Mouse (Mus musculus) hindbrain, embryonic 14.5 days (tissue): ENCODE data around the gene Pdgfa. TPM values are rescaled to one million over a fixed set of nuclear protein-coding genes. Genes with fewer than 3 reads are reported as not detected.

Source experiments
- ATAC-seq: fragments of 200-750 bp; cut with Nextera tagmentation; 2 replicates; pipeline ENCODE4 v1.8.0; 2017; ENCODE audit warnings: moderate number of reproducible peaks, mild to moderate bottlenecking, moderate TSS enrichment, moderate library complexity; ENCODE audit not compliant: low FRiP score
- DNase-seq: peaks from one replicate; pipeline ENCODE4 v3.0.0-alpha.2; 2015; ENCODE audit warnings: low spot score
- H3K27ac ChIP-seq: fragments of 300-500 bp; sonication (generic); 2 replicates; pipeline ENCODE4 v1.5.1; 2014; ENCODE audit warnings: mild to moderate bottlenecking, moderate library complexity
- H3K27me3 ChIP-seq: fragments of 300-500 bp; sonication (generic); 2 replicates; pipeline ENCODE4 v1.6.1; 2014; ENCODE audit warnings: mild to moderate bottlenecking, low read length, mixed read lengths; ENCODE audit not compliant: control insufficient read depth, insufficient read depth
- H3K36me3 ChIP-seq: fragments of 300-500 bp; sonication (generic); replicated peaks from 2 replicates; pipeline ENCODE4 v1.6.1; 2014; ENCODE audit not compliant: control insufficient read depth, insufficient read depth
- H3K4me1 ChIP-seq: fragments of 300-500 bp; sonication (generic); replicated peaks from 2 replicates; pipeline ENCODE4 v1.6.1; 2014; ENCODE audit warnings: antibody characterized with exemption, low read length, mixed read lengths; ENCODE audit not compliant: control insufficient read depth, insufficient read depth
- H3K4me2 ChIP-seq: fragments of 300-500 bp; sonication (generic); replicated peaks from 2 replicates; pipeline ENCODE4 v1.6.1; 2014; ENCODE audit warnings: mild to moderate bottlenecking, moderate library complexity
- H3K4me3 ChIP-seq: fragments of 300-500 bp; sonication (generic); replicated peaks from 2 replicates; pipeline ENCODE4 v1.5.1; 2014; ENCODE audit warnings: mild to moderate bottlenecking, low read length
- H3K9ac ChIP-seq: fragments of 300-500 bp; sonication (generic); 2 replicates; pipeline ENCODE4 v1.6.1; 2014
- H3K9me3 ChIP-seq: fragments of 300-500 bp; sonication (generic); 2 replicates; pipeline ENCODE4 v1.6.1; 2016; ENCODE audit warnings: low read length; ENCODE audit not compliant: control insufficient read depth
- WGBS: fragments of 180-500 bp; shearing (Covaris S2); extraction: QIAGEN DNeasy Blood & Tissue Kit; methylation state at CpG from one replicate; pipeline ENCODE4 v1.1.7; 2014; 5-methylcytosine and 5-hydroxymethylcytosine counted together
- polyA plus RNA-seq: library from polyadenylated mRNA; unstranded; fragments of >200 nt; fragmentation: Nextera tagmentation; extraction: Ambion mirVana; gene quantifications from 2 replicates; pipeline ENCODE4 v1.2.1, GENCODE M21; 2014

Gene Pdgfa
- polyA plus RNA-seq, 1 experiment from 2014 or later: 24.7 TPM

DNA sequence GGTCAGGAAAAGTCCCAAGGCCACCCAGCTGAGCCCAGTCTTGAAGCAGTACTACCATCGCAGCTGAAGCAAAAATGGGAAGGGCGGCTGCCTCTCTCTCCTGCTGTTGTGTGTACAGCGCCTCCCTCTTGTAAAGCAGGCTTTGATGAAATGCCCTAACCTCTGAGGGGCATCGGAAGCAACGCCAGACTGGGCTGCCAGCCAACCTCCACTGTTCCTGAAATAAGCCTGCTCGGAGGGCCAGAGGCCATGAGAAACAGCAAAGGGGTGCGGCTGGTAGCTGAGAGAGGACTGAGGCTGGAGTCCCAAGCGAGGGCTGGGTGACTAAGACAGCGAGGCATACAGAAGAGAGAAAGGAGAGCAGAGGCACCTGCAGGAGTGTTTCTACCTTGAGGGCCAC is 8.4 kb downstream of the Pdgfa start:
- H3K27ac ChIP-seq: no peak overlapping the region
- no peak overlapping the region for H3K9ac ChIP-seq
- H3K4me1 ChIP-seq: peaks cover 21% of the 10 kb centered on the region
- peaks cover 19% of the 10 kb centered on the region; the same call in 1 of the 2 replicates for H3K36me3 ChIP-seq
- DNase-seq: no peak
- no peak overlapping the region for H3K4me2 ChIP-seq
- H3K9me3 ChIP-seq: no peaks in the 10 kb centered on the region
- ATAC-seq: no peak
- WGBS: 30% methylated on average over 9 of the region's 9 CpGs
- H3K27me3 ChIP-seq: peaks cover 33% of the 10 kb centered on the region
- no peak overlapping the region for H3K4me3 ChIP-seq

DNA sequence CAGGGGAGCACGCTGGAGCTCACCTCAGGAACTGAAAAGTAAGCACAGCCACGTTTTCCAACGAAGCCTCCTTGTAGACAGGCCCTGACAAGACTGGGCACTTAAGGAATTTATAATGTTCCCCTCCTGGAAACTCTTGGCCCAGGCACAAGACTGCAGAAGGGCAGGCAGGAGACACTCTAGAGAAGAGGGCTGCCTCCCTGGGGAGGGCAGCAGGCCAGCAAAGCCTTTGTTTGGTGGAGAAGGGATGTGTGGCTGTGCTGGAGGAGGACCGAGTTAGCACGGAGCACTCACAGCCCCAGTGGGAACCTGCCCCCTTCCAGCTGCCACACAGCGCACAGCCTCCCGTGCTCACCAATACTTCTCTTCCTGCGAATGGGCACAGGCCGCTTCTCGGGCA is 9.2 kb downstream of the Pdgfa start:
- Histone ChIP-seq H3K4me3 (no peak overlapping the region), H3K36me3 (peaks cover 19% of the 10 kb centered on the region; the same call in 1 of the 2 replicates), H3K4me1 (peaks cover 13% of the 10 kb centered on the region), H3K9ac (no peak overlapping the region), H3K27ac (no peak overlapping the region), H3K4me2 (no peak overlapping the region), H3K27me3 (peaks cover 26% of the 10 kb centered on the region), H3K9me3 (no peaks in the 10 kb centered on the region)
- ATAC-seq (no peak), DNase-seq (no peak)
- WGBS: 51% methylated on average over 10 of the region's 10 CpGs

DNA sequence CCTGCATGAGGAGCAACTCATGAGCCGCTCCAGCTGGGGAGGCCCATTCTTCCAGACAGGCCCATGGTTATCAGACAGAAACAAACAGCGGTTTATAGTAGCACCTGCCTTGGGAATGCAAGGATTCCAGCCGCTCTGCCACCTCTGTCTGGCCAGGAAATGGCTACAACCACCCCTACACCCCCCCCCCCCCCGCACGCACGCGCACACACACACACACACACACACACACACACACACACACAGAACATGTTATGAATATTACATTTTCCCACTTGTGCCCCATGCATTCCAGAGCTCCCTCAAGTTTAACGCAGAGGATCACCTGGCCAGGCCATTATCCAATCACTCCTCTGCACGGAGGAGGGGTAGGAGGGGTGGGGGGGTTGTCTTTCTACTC is 15.2 kb downstream of the Pdgfa start:
- DNase-seq (no peak), ATAC-seq (no peak)
- no peak overlapping the region for H3K9ac ChIP-seq
- H3K4me2 ChIP-seq: no peak overlapping the region
- H3K27ac ChIP-seq: no peak overlapping the region
- H3K4me1 ChIP-seq: no peaks in the 10 kb centered on the region
- no peaks in the 10 kb centered on the region for H3K9me3 ChIP-seq
- H3K36me3 ChIP-seq: peaks cover 21% of the 10 kb centered on the region; the same call in 1 of the 2 replicates
- no peaks in the 10 kb centered on the region for H3K27me3 ChIP-seq
- no peak overlapping the region for H3K4me3 ChIP-seq
- 84% methylated on average over 6 of the region's 9 CpGs for WGBS

DNA sequence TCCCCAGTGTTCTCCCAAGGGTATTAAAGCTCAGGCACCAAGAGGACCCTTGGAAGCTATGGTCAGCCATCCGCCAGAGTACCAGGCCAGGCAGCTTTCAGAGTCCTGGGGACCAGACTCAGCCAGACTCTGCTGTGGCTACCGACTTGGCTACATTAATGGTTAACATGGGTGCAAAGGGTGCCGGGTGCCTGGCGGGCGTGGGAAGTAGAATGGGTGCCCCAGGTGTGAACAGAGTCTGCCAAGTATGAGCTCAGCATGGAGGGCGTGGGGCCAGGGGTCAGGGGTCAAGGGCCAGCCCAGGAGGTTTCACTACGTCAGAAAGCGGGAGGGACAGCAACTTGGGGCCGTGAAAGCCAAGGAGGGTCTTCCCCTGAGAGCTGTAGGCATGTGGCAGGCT is 16.6 kb downstream of the Pdgfa start:
- ATAC-seq: no peak
- H3K27ac ChIP-seq: no peak overlapping the region
- no peak for DNase-seq
- WGBS: 87% methylated on average over 9 of the region's 9 CpGs
- H3K4me3 ChIP-seq: no peak overlapping the region
- no peak overlapping the region for H3K9ac ChIP-seq
- no peaks in the 10 kb centered on the region for H3K4me1 ChIP-seq
- H3K27me3 ChIP-seq: no peaks in the 10 kb centered on the region
- no peaks in the 10 kb centered on the region for H3K9me3 ChIP-seq
- H3K36me3 ChIP-seq: peaks cover 14% of the 10 kb centered on the region; the same call in 1 of the 2 replicates
- H3K4me2 ChIP-seq: no peak overlapping the region

DNA sequence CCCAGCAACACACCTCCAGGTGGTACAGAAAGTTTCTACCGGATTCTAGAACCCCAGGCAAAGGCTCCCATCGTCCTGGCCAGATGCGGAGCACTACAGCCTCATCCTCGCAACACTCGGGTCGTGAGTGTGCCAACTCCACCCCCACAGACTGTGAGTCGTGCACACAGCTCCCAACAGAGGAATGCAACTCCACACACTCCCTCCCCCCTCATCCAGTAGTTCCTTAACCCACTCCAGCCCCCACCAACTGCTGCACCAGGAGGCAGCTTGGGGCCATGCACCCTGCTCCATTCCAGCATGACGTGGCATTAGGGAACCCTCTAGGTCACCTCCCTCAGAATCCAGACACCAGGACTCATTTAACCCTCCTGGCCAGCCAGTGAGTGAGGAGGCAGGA is 17.3 kb downstream of the Pdgfa start:
- H3K36me3 ChIP-seq: peaks cover 12% of the 10 kb centered on the region; the same call in 1 of the 2 replicates
- H3K4me2 ChIP-seq: no peak overlapping the region
- H3K9ac ChIP-seq: no peak overlapping the region
- no peak for ATAC-seq
- no peak for DNase-seq
- H3K9me3 ChIP-seq: no peaks in the 10 kb centered on the region
- no peaks in the 10 kb centered on the region for H3K27me3 ChIP-seq
- no peak overlapping the region for H3K27ac ChIP-seq
- no peaks in the 10 kb centered on the region for H3K4me1 ChIP-seq
- WGBS: 86% methylated on average over 8 of the region's 8 CpGs
- no peak overlapping the region for H3K4me3 ChIP-seq

DNA sequence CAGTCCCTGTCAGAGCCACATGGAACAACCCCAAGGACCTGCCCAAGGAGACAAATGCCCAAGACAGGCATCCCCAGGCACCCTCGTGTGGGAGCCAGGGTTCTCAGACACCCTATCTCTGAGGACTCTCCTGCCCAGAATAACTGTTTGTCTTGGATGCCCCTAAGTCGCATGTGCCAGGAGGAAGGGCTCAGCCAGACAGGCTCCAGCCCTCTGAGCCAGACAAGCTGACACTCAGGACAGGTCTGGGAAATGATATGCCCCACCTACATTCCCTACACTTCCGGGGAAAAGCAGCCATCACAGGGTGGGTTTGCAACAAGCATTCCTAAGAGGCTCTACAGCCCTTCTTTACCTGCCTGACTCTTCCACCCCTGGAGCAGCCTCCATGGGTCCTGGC is 19.4 kb downstream of the Pdgfa start:
- Histone ChIP-seq H3K9ac (no peak overlapping the region), H3K36me3 (peaks cover 12% of the 10 kb centered on the region; the same call in 1 of the 2 replicates), H3K4me1 (no peaks in the 10 kb centered on the region), H3K4me2 (no peak overlapping the region), H3K9me3 (no peaks in the 10 kb centered on the region), H3K4me3 (no peak overlapping the region), H3K27ac (no peak overlapping the region), H3K27me3 (no peaks in the 10 kb centered on the region)
- no peak for ATAC-seq
- 67% methylated on average over 3 of the region's 3 CpGs for WGBS
- no peak for DNase-seq

DNA sequence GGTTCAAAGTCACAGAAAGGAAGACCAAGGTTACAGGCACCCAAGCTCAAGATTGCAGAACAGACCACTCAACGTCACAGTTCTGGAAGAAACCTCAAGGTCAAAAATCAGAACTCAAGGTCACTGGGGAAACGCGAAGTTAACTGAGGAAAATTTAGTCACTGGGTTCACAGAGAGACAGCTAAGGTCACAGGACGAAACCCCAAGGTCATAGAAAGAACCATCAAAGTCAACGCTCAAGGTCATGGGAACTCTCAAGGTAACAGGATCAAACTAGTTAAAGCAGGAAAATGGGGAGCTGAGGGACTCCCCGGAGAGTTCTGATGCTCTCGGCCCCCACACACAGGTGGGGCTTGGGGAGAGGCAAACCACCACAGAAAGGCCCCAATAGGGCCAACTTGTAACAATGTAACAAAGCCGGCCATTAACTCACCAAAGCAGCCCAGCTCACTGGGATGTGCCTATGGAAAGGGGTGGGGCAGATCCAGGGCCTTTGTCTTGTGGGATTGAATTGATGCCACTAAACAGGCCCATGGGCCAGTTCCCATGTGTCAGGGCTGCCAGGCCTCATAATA is 22.2 kb downstream of the Pdgfa start:
- Histone ChIP-seq H3K4me3 (no peak overlapping the region), H3K27me3 (no peaks in the 10 kb centered on the region), H3K9me3 (no peaks in the 10 kb centered on the region), H3K27ac (no peak overlapping the region), H3K36me3 (peaks cover 12% of the 10 kb centered on the region; the same call in 1 of the 2 replicates), H3K9ac (no peak overlapping the region), H3K4me2 (no peak overlapping the region), H3K4me1 (no peaks in the 10 kb centered on the region)
- WGBS: 87% methylated on average over 8 of the region's 8 CpGs
- ATAC-seq: no peak
- no peak for DNase-seq

DNA sequence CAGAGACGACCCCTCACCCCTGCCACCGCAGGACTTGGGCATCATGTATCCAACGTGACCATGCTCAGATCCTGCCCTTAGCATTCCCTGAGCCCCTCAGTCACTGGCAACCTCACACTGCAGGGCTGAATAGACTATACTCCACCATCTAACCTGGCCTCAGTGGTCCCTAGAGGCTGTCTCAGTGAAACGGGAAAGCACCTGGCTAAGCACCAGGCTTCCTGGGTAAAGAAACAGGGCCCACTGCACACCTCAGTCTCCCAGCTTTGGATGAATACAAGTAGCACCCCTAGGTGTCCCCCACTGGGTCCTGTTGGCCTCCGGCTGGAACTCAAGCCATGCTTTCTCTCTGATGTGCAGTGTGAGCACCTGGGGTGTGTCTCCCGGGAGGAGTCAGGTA is 23.7 kb downstream of the Pdgfa start:
- DNase-seq (no peak), ATAC-seq (no peak)
- Histone ChIP-seq H3K4me2 (no peak overlapping the region), H3K36me3 (peaks cover 8% of the 10 kb centered on the region; the same call in 1 of the 2 replicates), H3K27ac (no peak overlapping the region), H3K9ac (no peak overlapping the region), H3K4me3 (no peak overlapping the region), H3K9me3 (no peaks in the 10 kb centered on the region), H3K4me1 (no peaks in the 10 kb centered on the region), H3K27me3 (no peaks in the 10 kb centered on the region)
- 85% methylated on average over 6 of the region's 6 CpGs for WGBS

DNA sequence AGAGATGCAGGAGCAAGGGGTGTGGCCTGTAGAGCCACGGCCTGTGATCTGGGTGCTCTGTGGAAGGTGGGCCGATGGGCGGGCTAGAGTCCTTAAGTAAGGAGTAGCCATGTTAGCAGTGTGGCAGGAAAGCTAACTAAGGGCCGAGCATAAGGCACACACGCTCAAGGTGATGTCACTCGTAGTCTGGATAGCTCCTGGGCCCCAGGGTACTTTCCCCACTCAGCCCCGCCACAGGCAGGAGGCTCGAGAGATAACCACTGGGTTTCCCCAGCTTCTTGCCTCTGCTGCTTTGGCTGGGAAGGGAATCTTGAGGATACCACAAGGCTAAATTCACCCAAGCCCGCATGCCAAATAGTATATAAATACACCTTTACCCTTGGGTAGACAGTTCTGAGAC is 25.8 kb downstream of the Pdgfa start:
- ATAC-seq (no peak), DNase-seq (no peak)
- 82% methylated on average over 9 of the region's 9 CpGs for WGBS
- Histone ChIP-seq H3K27me3 (no peaks in the 10 kb centered on the region), H3K9me3 (no peaks in the 10 kb centered on the region), H3K4me3 (no peak overlapping the region), H3K27ac (no peak overlapping the region), H3K36me3 (peaks cover 7% of the 10 kb centered on the region; the same call in 1 of the 2 replicates), H3K9ac (no peak overlapping the region), H3K4me2 (no peak overlapping the region), H3K4me1 (peaks cover under 1% of the 10 kb centered on the region)

DNA sequence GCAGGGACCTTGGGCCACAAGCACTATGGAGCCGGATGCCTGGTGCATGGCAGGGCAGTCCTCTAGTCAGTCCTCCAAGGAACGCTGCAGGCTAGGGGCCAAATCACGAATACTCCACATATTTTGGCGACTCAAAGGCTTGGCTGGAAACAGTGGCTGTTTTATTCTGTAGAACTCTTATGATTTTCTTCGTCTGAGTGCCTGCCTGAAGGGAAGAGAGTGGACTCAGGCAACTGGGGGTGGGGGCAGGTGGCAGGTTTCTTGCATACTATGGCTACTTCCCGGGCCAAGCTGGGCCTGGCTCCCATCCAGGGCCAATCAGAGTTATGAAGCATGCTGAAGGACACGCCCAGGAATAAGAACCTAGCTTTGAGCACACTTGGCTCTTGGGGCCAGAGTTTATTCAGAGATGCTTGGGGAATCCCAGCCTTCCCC is 27.1 kb downstream of the Pdgfa start:
- H3K4me1 ChIP-seq: peaks cover 12% of the 10 kb centered on the region
- no peak for DNase-seq
- ATAC-seq: no peak
- H3K4me2 ChIP-seq: no peak overlapping the region
- no peak overlapping the region for H3K27ac ChIP-seq
- H3K27me3 ChIP-seq: no peaks in the 10 kb centered on the region
- H3K36me3 ChIP-seq: no peaks in the 10 kb centered on the region
- no peak overlapping the region for H3K9ac ChIP-seq
- H3K9me3 ChIP-seq: no peaks in the 10 kb centered on the region
- H3K4me3 ChIP-seq: no peak overlapping the region
- 56% methylated on average over 7 of the region's 7 CpGs for WGBS
